ENCODE assay signal across 8 mouse cellular contexts in the genomic region with DNA sequence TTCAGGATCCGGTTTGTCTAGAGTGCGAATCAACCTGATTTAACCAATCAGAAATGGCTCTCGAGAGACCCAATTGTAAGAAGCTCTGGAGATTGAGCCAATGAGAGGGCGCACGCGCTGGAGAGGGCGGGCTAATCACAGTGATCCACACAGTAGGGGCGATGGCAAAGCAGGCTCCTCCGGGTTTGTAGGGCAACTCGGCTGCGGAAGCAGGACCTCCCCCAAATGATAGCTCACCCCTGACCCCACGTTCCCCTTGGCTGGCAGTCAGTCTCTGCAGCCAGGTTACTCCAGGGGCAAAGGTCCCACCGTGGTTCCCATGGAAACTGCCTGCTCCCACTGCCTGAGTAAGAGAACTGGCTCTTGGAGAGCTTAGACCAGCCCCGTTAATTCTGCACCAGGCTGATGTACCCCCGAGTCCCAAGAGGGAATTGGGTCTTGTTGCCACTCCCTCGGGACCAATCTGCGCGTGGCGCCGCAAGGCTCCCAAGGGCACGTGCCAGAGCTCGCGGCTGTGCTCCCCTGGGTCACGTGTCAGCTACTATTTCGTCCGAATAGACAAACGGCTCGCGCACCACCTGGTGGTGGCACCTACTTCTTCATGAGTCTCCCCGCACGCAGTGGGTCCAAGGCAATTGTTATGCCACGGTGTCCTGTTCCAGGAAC. TPM values are rescaled to one million over a fixed set of nuclear protein-coding genes. Genes with fewer than 3 reads are reported as not detected.
DNase-seq lines count a peak whose midpoint lies in the region; ATAC-seq and TF ChIP-seq lines count a peak whose summit lies in the region.

No protein-coding gene starts in this region.

- 1% methylated on average over 32 of the region's 32 CpGs for WGBS in forebrain, embryonic 13.5 days
- WGBS in hindbrain, embryonic 12.5 days: 2% methylated on average over 32 of the region's 32 CpGs
- 2% methylated on average over 32 of the region's 32 CpGs for WGBS in lung, postnatal 0 days

- no peak for TF ChIP-seq EP300 in lung, postnatal 0 days (IDR thresholded peaks at IDR 0.05)

- peak overlapping the region; percentile 53 for H3K4me2 ChIP-seq in forebrain, embryonic 13.5 days
- peak overlapping the region; percentile 38 for H3K4me2 ChIP-seq in hindbrain, embryonic 12.5 days (replicated peaks)
- no peak overlapping the region for H3K4me2 ChIP-seq in lung, postnatal 0 days (replicated peaks; ENCODE audit: low read depth, low read length)

- H3K27ac ChIP-seq in forebrain, embryonic 13.5 days: no peak overlapping the region
- no peak overlapping the region for H3K27ac ChIP-seq in hindbrain, embryonic 12.5 days
- no peak overlapping the region for H3K27ac ChIP-seq in lung, postnatal 0 days (ENCODE audit: low read length)

- DNase-seq in MEL-GATA-1-ER (ENCODE audit: extremely low read depth, low read depth): peak; percentile 64
- peak; percentile 76 to 86 for DNase-seq in layer of hippocampus, postnatal 14 days (ENCODE audit: low spot score in 2 of 2)
- DNase-seq in lung, postnatal 0 days (ENCODE audit: low spot score): peak; percentile 74
- peak; percentile 85 for DNase-seq in retina, embryonic 14.5 days (ENCODE audit: low spot score)
- peak; percentile 75 to 78 for DNase-seq in thymus, postnatal 36 days

- H3K9ac ChIP-seq in forebrain, embryonic 13.5 days: no peak overlapping the region
- no peak overlapping the region for H3K9ac ChIP-seq in hindbrain, embryonic 12.5 days
- no peak overlapping the region for H3K9ac ChIP-seq in lung, postnatal 0 days (replicated peaks; ENCODE audit: low read depth)

- H3K4me3 ChIP-seq in forebrain, embryonic 13.5 days: peak overlapping the region; percentile 20
- H3K4me3 ChIP-seq in hindbrain, embryonic 12.5 days: peak overlapping the region; percentile 14; the same call in 1 of the 2 replicates
- no peak overlapping the region for H3K4me3 ChIP-seq in lung, postnatal 0 days (ENCODE audit: low read depth, low read length)

- H3K4me1 ChIP-seq in forebrain, embryonic 13.5 days: peaks cover 17% of the 10 kb centered on the region
- peaks cover 16% of the 10 kb centered on the region for H3K4me1 ChIP-seq in hindbrain, embryonic 12.5 days
- H3K4me1 ChIP-seq in lung, postnatal 0 days (ENCODE audit: insufficient read depth, low read depth, low read length): peaks cover 3% of the 10 kb centered on the region; the same call in 1 of the 2 replicates

- peaks cover 4% of the 10 kb centered on the region; the same call in 1 of the 2 replicates for H3K27me3 ChIP-seq in forebrain, embryonic 13.5 days
- peaks cover 49% of the 10 kb centered on the region for H3K27me3 ChIP-seq in hindbrain, embryonic 12.5 days
- H3K27me3 ChIP-seq in lung, postnatal 0 days (replicated peaks; ENCODE audit: insufficient read depth, low read length): peaks cover 39% of the 10 kb centered on the region

- no peaks in the 10 kb centered on the region for H3K9me3 ChIP-seq in forebrain, embryonic 13.5 days (replicated peaks)
- 0 out of 2 replicates have a peak, but pooled peaks cover 4% of the 10 kb centered on the region for H3K9me3 ChIP-seq in hindbrain, embryonic 12.5 days (replicated peaks)
- no peaks in the 10 kb centered on the region for H3K9me3 ChIP-seq in lung, postnatal 0 days (ENCODE audit: low read length)

- TF ChIP-seq CTCF in lung, postnatal 0 days (IDR thresholded peaks at IDR 0.05): peak; percentile 68

- peak; percentile 36 for ATAC-seq in cerebellum, adult (ENCODE audit: insufficient number of reproducible peaks, low FRiP score, low TSS enrichment)
- ATAC-seq in forebrain, embryonic 13.5 days: peak; percentile 19
- peak; percentile 20 for ATAC-seq in hindbrain, embryonic 12.5 days (ENCODE audit: low FRiP score)
- peak; percentile 54 for ATAC-seq in lung, postnatal 0 days

- H3K36me3 ChIP-seq in forebrain, embryonic 13.5 days (ENCODE audit: poor library complexity, severe bottlenecking): peaks cover 28% of the 10 kb centered on the region
- peaks cover 28% of the 10 kb centered on the region for H3K36me3 ChIP-seq in hindbrain, embryonic 12.5 days
- 0 out of 2 replicates have a peak, but pooled peaks cover 4% of the 10 kb centered on the region for H3K36me3 ChIP-seq in lung, postnatal 0 days (ENCODE audit: insufficient read depth, low read length)

RNA-seq across cellular contexts. Expression of gene Elavl3, which starts 2.7 kb away (rescaled TPM):
- polyA plus RNA-seq in forebrain, embryonic 13.5 days (2015; fragmentation: Nextera tagmentation; extraction: Ambion mirVana): 63.7 and 66.4 TPM in 2 replicates
- 62.6 and 62.9 TPM in 2 replicates for polyA plus RNA-seq in hindbrain, embryonic 12.5 days (2016; fragmentation: Nextera tagmentation; extraction: Ambion mirVana)
- total RNA-seq in layer of hippocampus, postnatal 14 days (2021): 100 to 1,000 TPM; 176 to 178 TPM
- polyA plus RNA-seq in lung, postnatal 0 days (2015; fragmentation: Nextera tagmentation; extraction: Ambion mirVana): 0.04 TPM in 1 of 2 replicates, not detected in the other

RNA-seq across cellular contexts. Expression of gene Gm49318, which starts 16.5 kb away (rescaled TPM):
- polyA plus RNA-seq in forebrain, embryonic 13.5 days (2015; fragmentation: Nextera tagmentation; extraction: Ambion mirVana): not detected in 2 replicates
- not detected in 2 replicates for polyA plus RNA-seq in hindbrain, embryonic 12.5 days (2016; fragmentation: Nextera tagmentation; extraction: Ambion mirVana)
- 1 to 10 TPM; 1.5 to 2.8 TPM for total RNA-seq in layer of hippocampus, postnatal 14 days (2021)
- not detected in 2 replicates for polyA plus RNA-seq in lung, postnatal 0 days (2015; fragmentation: Nextera tagmentation; extraction: Ambion mirVana)

RNA-seq across cellular contexts. Expression of gene Zfp653, which starts 16.6 kb away (rescaled TPM):
- polyA plus RNA-seq in forebrain, embryonic 13.5 days (2015; fragmentation: Nextera tagmentation; extraction: Ambion mirVana): 17.1 and 18.9 TPM in 2 replicates
- polyA plus RNA-seq in hindbrain, embryonic 12.5 days (2016; fragmentation: Nextera tagmentation; extraction: Ambion mirVana): 16.4 and 20.4 TPM in 2 replicates
- total RNA-seq in layer of hippocampus, postnatal 14 days (2021): 10 to 100 TPM; 19.4 to 22.7 TPM
- polyA plus RNA-seq in lung, postnatal 0 days (2015; fragmentation: Nextera tagmentation; extraction: Ambion mirVana): 8.8 and 8.9 TPM in 2 replicates

RNA-seq across cellular contexts. Expression of gene Ecsit, which starts 30.7 kb away (rescaled TPM):
- 47.7 and 51.5 TPM in 2 replicates for polyA plus RNA-seq in forebrain, embryonic 13.5 days (2015; fragmentation: Nextera tagmentation; extraction: Ambion mirVana)
- polyA plus RNA-seq in hindbrain, embryonic 12.5 days (2016; fragmentation: Nextera tagmentation; extraction: Ambion mirVana): 37.1 and 40.0 TPM in 2 replicates
- 10 to 100 TPM; 42.4 to 45.7 TPM for total RNA-seq in layer of hippocampus, postnatal 14 days (2021)
- 21.3 and 21.9 TPM in 2 replicates for polyA plus RNA-seq in lung, postnatal 0 days (2015; fragmentation: Nextera tagmentation; extraction: Ambion mirVana)

RNA-seq across cellular contexts. Expression of gene Cnn1, which starts 44.5 kb away (rescaled TPM):
- polyA plus RNA-seq in forebrain, embryonic 13.5 days (2015; fragmentation: Nextera tagmentation; extraction: Ambion mirVana): 1.8 and 2.2 TPM in 2 replicates
- 1.9 and 3.1 TPM in 2 replicates for polyA plus RNA-seq in hindbrain, embryonic 12.5 days (2016; fragmentation: Nextera tagmentation; extraction: Ambion mirVana)
- total RNA-seq in layer of hippocampus, postnatal 14 days (2021): 1 to 10 TPM in 1 of 2 experiments, under 1 TPM in 1; 0.45 to 1.4 TPM
- 43.7 and 64.8 TPM in 2 replicates for polyA plus RNA-seq in lung, postnatal 0 days (2015; fragmentation: Nextera tagmentation; extraction: Ambion mirVana)

Comparison
In these comparisons a context has a peak if more than half of its experiments do, and no peak if none do; other contexts are left out.
1. RNA of gene Elavl3, which starts 2.7 kb away (polyA plus RNA-seq): 63.7 to 66.4 TPM in forebrain, embryonic 13.5 days and 62.6 to 62.9 TPM in hindbrain, embryonic 12.5 days; 0.04 TPM in lung, postnatal 0 days; every median in the first group is over 10 times any median in the second.
2. Peak in every context shown above with its lines, with median percentiles within 50 percentile points of each other: DNase-seq and ATAC-seq.